Mouse (Mus musculus): Measurements from ENCODE around the gene Scrt2. TPM values are rescaled to one million over a fixed set of nuclear protein-coding genes. Genes with fewer than 3 reads are reported as not detected.

Scrt2 gene
- total RNA-seq, 4 experiments from 2014 or later, result not detected

DNA sequence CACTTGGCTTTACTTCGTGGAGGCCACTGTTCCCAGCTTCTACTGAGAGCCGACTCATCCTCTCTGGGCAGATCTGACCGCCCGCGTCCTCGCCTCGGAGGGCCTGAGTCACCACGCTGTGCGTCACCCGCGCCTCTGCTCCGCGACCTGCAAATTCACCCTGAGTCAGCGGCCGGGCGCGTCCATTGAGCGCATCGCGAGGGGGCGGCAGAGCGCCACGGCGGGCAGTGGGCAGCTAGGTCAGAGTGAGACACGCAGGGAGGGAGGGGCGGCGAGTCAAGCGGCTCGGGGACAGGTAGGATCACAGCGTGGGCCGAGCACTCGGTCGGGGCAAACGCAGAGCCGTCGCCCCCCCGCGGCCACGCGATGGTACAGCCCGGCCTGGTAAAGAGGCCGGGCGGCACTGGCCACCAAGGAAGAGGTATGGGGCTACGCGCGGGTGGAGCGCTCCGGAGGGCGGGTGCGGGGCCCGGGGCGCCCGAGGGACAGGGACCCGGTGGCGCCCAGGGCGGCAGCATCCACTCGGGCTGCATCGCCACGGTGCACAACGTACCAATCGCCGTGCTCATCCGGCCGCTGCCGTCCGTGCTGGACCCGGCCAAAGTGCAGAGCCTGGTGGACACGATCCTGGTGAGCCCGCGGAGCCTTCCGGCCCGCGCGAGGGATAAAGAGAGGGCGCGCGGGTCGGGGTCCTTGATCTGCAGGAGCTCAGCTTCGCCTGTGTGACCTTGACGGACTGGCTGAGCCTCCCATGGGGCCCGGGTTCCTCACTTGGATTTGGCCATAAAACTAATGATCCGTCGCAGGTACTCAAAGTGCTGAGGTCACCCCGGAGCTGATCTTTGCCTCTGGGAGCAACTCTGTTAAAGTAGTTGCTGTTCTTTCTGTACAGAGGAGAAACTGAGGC is 24.2 kb downstream of the Scrt2 start, which contains the start of gene Srxn1:
Srxn1 (plus strand) TSS at position 199 of the 907 bp plus-strand sequence.
- DNase-seq (ENCODE audit: low spot score), result peak; percentile 87

- DNase-seq (ENCODE audit: low spot score), result no peak
Measured at GRCm38 (mm10) chr2:152106225-152106595, 24.9 kb downstream of the Scrt2 start.

GRCm38 (mm10) chr2:152106597-152106996 is 25.3 kb downstream of the Scrt2 start:
- no peak for DNase-seq (ENCODE audit: low spot score)

DNA sequence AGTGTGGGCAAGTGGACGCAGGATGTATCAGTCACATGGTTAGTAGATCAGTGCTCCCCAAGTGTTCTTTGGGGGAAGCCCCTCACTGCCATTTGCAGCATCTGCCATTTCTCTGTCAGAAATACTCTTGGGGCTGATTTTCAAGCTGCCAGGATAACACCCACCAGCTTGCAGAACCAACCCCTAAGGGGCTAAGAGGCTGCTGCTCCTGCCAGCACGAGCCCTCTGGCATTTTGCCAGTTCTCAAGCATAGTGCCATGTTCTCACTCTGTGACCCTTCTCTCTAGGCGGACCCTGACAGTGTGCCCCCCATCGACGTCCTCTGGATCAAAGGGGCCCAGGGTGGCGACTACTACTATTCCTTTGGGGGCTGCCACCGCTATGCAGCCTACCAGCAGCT is 27.4 kb downstream of the Scrt2 start:
- DNase-seq (ENCODE audit: low spot score), result no peak

- DNase-seq (ENCODE audit: low spot score), result no peak
Measured at GRCm38 (mm10) chr2:152109386-152109785, 28.1 kb downstream of the Scrt2 start.

DNA sequence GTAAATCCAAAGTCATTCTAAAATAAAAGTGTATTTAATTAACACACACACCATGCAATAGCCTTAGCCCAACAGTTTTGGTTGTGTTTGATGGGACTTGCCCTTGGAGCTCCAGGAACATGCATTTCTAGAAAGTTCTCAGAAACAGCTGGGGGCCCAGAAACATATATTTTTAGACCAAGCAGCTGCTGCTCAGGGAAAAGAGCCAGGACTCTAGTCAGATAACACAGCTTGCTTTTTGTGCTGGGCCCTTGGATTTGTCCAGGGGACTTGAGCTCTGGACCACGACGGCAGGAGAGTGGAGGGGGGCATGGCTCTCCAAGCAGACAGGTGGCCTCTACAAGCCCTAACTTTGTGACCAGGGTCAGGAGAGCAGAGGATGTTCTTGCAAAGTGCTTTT is 30.0 kb downstream of the Scrt2 start:
- DNase-seq (ENCODE audit: low spot score), result no peak

GRCm38 (mm10) chr2:152111920-152112319 is 30.6 kb downstream of the Scrt2 start:
- peak; percentile 94 for DNase-seq (ENCODE audit: low spot score)

GRCm38 (mm10) chr2:152112490-152112889 is 31.2 kb downstream of the Scrt2 start:
- DNase-seq (ENCODE audit: low spot score), result no peak

DNA sequence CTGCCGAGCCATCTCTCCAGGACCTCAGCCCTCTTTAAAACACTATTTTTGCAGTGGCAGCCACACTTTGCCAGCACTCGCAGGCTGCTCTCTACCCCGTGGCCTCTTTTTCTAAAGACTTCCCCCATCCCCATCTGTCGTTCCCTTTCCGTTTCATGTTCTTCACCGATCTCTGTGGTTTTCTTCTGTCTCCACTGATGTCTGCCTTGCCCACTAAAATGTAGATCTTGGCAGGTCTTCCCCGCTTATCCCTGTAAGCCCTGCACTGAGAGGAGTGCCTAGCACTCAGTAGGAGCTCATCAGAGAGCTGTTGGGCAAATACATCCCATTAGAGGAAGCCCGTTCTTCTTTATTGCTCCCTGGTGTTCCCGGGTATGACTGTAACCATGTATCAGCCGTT is 31.6 kb downstream of the Scrt2 start:
- DNase-seq (ENCODE audit: low spot score), result no peak

GRCm38 (mm10) chr2:152114057-152114975 is 33.0 kb downstream of the Scrt2 start:
- DNase-seq (ENCODE audit: low spot score), result no peak

- DNase-seq (ENCODE audit: low spot score), result no peak
Measured at GRCm38 (mm10) chr2:152117694-152118093, 36.4 kb downstream of the Scrt2 start.

DNA sequence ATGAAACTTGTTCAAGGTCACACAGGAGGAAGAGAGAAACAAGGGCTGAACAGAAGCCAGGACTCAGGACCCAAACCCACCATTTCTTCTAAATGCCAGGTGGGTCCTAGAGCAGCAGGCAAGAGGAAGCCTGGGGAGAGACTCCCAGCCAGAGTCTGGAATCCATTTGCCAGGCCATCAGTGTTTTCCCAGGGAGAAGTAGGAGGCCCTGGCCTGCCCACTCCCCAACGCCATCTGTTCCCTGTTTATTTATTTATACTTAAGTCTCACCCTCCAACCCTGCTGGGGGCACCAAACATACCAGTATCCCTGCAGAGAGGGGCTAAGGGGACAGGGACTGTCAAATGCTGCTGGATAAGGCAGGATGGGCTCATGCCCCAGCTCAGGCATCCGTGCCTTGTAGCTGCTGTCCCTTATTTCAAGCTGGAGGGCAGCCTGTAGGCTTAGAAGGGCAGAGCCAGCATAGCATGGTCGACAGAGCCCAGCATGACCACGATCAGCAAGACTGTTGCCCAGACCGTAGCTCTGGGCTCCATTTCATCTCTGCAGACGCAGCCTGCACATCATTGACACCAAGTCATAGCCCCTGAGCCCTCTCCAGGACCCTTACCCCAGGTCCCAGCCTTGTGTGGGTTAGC is 38.0 kb downstream of the Scrt2 start:
- no peak for DNase-seq (ENCODE audit: low spot score)

DNA sequence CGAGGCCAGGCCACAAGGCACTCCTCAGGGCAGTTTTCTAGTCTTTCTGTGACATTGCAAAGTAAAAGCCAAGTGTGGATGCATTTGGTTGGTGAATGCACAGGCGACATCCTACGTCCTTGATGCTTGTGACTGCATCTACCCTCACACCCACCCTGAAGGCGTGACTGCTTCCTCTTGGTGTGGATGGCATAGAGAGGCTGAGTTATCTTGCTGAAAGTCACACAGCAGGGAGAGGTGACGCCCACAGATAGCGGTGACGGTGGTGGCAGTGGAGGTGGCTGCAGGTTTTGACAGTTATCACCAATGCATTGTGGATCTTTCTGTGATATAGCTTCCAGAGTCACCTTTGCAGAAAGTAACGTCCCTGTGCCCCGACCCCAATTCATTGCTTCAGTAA is 41.6 kb downstream of the Scrt2 start:
- no peak for DNase-seq (ENCODE audit: low spot score)

DNA sequence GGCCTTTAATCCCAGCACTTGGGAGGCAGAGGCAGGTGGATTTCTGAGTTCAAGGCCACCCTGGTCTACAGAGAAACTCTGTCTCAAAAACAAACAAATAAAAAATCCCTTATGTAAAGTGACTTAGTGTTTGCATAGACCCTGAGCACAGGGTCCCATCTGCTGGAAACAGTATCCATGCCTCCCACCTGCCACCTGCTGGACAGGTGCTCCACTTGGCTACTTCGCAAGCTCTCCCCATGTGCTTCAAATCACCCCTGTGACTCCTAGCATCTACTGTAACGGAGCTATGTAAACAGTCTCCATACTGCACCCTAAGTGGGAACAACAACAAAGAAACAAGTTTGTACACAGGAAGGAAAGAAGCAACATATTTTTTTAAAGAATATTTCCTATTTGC is 47.3 kb downstream of the Scrt2 start:
- DNase-seq (ENCODE audit: low spot score), result no peak

- no peak for DNase-seq (ENCODE audit: low spot score)
Measured at GRCm38 (mm10) chr2:152129778-152130177, 48.4 kb downstream of the Scrt2 start.

- DNase-seq (ENCODE audit: low spot score), result no peak
Measured at GRCm38 (mm10) chr2:152132016-152132415, 50.7 kb downstream of the Scrt2 start.

DNA sequence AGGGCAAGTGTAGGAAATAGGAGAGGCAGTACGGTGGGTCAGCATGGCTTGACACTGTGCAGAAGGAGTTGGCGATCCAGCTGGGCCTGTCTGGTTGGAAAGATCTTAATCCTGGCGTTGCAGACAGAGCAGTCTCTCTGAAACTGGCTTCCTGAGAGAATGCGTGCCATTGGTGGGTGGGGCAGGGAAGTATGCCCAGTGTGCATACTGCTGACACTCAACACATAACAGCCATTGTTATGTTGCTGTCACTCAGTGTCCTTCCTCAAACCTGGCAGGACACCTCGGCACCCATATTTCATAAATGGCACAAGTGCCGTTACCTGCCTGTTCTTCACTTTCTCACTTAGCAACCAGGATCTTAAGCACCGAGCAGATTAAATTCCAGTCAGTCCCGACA is 51.4 kb downstream of the Scrt2 start:
- no peak for DNase-seq (ENCODE audit: low spot score)

- DNase-seq (ENCODE audit: low spot score), result no peak
Measured at GRCm38 (mm10) chr2:152139191-152139987, 58.1 kb downstream of the Scrt2 start.

DNA sequence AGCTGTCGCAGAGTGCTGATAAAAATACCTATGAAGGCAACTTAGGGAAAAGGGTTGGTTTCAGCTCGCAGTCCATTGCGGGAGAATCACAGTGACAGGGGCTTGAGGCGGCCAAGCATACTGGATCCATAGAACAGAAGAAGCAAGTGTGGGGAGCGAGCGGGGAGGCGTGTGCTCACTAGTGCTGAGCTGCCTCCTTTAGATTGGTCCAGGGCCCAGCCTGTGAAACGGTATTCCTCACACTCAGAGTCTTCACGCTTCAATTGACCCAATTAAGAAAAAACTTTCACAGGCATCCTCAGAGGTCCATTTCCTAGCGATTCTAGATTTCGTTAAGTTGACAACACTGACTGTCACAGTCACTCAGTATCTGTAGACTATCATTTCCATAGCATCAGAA is 59.6 kb downstream of the Scrt2 start:
- DNase-seq (ENCODE audit: low spot score), result no peak

DNA sequence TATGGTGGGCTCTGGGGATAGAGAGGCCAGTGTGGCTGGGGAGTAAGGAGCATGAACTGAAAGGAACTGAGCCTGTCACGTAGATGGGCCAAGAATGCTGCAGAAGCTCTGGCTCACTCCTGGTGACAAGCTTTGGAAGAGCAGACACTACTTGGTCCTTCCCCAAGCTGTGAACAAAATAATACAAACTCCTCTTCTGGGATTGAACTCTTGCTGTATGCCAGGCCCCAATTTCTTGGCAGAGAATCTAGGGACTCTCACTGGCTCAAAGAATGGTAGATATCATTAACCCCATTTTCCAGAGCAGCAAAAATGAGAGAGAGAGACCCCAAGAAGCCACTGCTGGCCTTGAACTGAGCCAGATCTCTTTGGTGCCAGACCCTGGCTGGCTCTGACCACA is 60.2 kb downstream of the Scrt2 start:
- DNase-seq (ENCODE audit: low spot score), result no peak

DNA sequence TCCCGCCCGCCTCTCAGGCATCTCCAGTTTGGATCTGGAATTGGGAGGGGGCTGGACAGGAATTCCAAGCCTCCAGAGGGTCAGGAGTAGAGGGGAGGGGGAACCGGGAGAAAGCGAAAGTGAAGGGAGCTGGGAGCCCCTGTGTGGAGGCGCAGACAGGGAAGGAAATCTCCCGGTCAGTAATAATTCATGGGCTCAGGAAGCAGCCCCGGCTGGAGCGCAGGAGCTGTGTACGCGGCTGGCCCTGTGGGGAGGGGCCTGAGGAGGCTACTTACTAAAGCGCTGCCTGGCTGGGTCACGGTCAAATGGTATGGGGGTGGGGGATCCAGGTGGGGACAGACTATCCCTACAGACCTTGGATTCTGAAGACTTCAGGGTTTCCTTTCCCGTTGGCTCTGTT is 60.7 kb downstream of the Scrt2 start:
- peak; percentile 57 for DNase-seq (ENCODE audit: low spot score)
